Mouse (Mus musculus): ENCODE measurements around the gene 5430419D17Rik.

DNA sequence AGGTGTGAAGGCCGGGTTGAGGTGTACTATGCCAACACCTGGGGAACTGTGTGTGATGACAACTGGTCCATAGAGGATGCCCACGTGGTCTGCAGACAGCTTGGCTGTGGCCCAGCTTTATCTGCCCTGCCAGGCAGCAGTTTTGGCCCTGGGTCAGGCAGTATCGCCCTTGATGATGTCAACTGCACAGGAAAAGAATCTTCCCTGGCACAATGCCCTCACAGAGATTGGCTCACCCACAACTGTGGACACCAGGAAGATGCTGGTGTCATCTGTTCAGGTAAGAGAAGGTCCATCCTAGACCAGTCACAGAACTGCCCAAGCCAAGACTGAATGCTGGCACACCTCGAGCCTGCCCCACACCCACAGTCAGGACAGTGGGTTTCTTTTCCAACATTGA is 91.6 kb downstream of the 5430419D17Rik start:
- no peak for TF ChIP-seq POLR2A (IDR thresholded peaks at IDR 0.05; ENCODE audit: extremely low read depth, insufficient read depth, low read length)
- no peak for TF ChIP-seq CTCF (IDR thresholded peaks at IDR 0.05; ENCODE audit: low read depth, low read length)

Data from liver, adult 2 months (tissue).